In the genomic region with DNA sequence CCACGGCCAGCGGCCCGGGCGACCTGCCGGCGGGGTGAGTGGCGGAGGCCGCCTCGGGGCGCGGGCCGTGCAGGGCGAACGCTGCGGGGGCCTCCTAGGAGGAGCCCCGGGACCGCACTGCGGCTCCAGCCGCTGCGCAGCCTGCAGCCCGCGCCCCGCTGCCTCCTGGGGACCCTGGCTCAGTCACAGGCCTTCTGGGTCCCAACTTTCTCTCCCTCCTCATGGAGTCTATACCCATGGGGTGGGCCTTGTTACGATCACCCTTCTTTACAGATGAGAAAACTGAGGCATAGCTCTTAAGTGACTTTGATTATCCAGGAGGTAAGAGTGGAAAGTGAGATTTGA, we compare ENCODE assay signal across 8 mouse cellular contexts. TPM values are rescaled to one million over a fixed set of nuclear protein-coding genes. Genes with fewer than 3 reads are reported as not detected.
DNase-seq lines count a peak whose midpoint lies in the region; ATAC-seq and TF ChIP-seq lines count a peak whose summit lies in the region.

No protein-coding gene starts in this region.

- no peak for DNase-seq in lung, adult 2 months
- DNase-seq in lung, postnatal 25 days (ENCODE audit: low spot score), result no peak
- DNase-seq in embryonic facial prominence, embryonic 14.5 days (ENCODE audit: low spot score), result no peak
- DNase-seq in intestine, embryonic 14.5 days (ENCODE audit: low spot score), result no peak
- DNase-seq in spleen, adult 12 weeks (ENCODE audit: low spot score), result no peak
- no peak for DNase-seq in cerebellum, postnatal 25 days

- H3K27ac ChIP-seq in embryonic facial prominence, embryonic 14.5 days (replicated peaks; ENCODE audit: low read depth, low read length), result no peak overlapping the region
- H3K27ac ChIP-seq in intestine, embryonic 14.5 days (ENCODE audit: low read depth), result peak overlapping the region; percentile 80
- no peak overlapping the region for H3K27ac ChIP-seq in neural tube, embryonic 12.5 days

- TF ChIP-seq POLR2A in lung, adult 2 months (IDR thresholded peaks at IDR 0.05; ENCODE audit: borderline replicate concordance, extremely low read depth, low read depth, low read length), result no peak

- H3K4me1 ChIP-seq in lung, adult 2 months (ENCODE audit: control insufficient read depth, insufficient read depth, low read length), result peaks cover 9% of the 10 kb centered on the region
- H3K4me1 ChIP-seq in embryonic facial prominence, embryonic 14.5 days (ENCODE audit: control insufficient read depth, insufficient read depth, low read length), result peaks cover 6% of the 10 kb centered on the region; the same call in 1 of the 2 replicates
- peaks cover 11% of the 10 kb centered on the region for H3K4me1 ChIP-seq in intestine, embryonic 14.5 days (replicated peaks; ENCODE audit: control insufficient read depth, insufficient read depth, low read length)
- H3K4me1 ChIP-seq in neural tube, embryonic 12.5 days, result peaks cover 19% of the 10 kb centered on the region

- no peaks in the 10 kb centered on the region for H3K27me3 ChIP-seq in embryonic facial prominence, embryonic 14.5 days (replicated peaks; ENCODE audit: control insufficient read depth, insufficient read depth, low read length)
- no peaks in the 10 kb centered on the region for H3K27me3 ChIP-seq in intestine, embryonic 14.5 days (replicated peaks; ENCODE audit: control insufficient read depth, insufficient read depth, low read length)
- H3K27me3 ChIP-seq in neural tube, embryonic 12.5 days (replicated peaks), result peaks cover 15% of the 10 kb centered on the region; the same call in 1 of the 2 replicates

- WGBS in lung, adult 2 months, result 5% methylated on average over 22 of the region's 24 CpGs
- 38% methylated on average over 1 of the region's 24 CpGs for WGBS in embryonic facial prominence, embryonic 14.5 days
- 8% methylated on average over 15 of the region's 24 CpGs for WGBS in intestine, embryonic 14.5 days
- WGBS in neural tube, embryonic 12.5 days, result 2% methylated on average over 24 of the region's 24 CpGs

- H3K4me2 ChIP-seq in embryonic facial prominence, embryonic 14.5 days (ENCODE audit: low read depth, low read length), result peak overlapping the region; percentile 94
- peak overlapping the region; percentile 98 for H3K4me2 ChIP-seq in intestine, embryonic 14.5 days (ENCODE audit: low read length)
- H3K4me2 ChIP-seq in neural tube, embryonic 12.5 days (replicated peaks), result peak overlapping the region; percentile 98

- peak overlapping the region; percentile 72 for H3K9ac ChIP-seq in embryonic facial prominence, embryonic 14.5 days (ENCODE audit: low read depth, low read length)
- H3K9ac ChIP-seq in intestine, embryonic 14.5 days (ENCODE audit: low read length), result peak overlapping the region; percentile 56
- H3K9ac ChIP-seq in neural tube, embryonic 12.5 days, result peak overlapping the region; percentile 75

- TF ChIP-seq CTCF in lung, adult 2 months (IDR thresholded peaks at IDR 0.05; ENCODE audit: insufficient read depth, low read length), result no peak

- H3K9me3 ChIP-seq in embryonic facial prominence, embryonic 14.5 days (ENCODE audit: control insufficient read depth, low read length), result no peaks in the 10 kb centered on the region
- no peaks in the 10 kb centered on the region for H3K9me3 ChIP-seq in intestine, embryonic 14.5 days (ENCODE audit: control insufficient read depth, low read length)
- H3K9me3 ChIP-seq in neural tube, embryonic 12.5 days, result no peaks in the 10 kb centered on the region

- ATAC-seq in embryonic facial prominence, embryonic 14.5 days (ENCODE audit: low read depth), result peak; percentile 9; the same call in 1 of the 2 replicates
- no peak; the same call in 1 of the 2 replicates for ATAC-seq in intestine, embryonic 14.5 days (replicated peaks; ENCODE audit: low FRiP score, low TSS enrichment, low read depth)
- peak; percentile 22; the same call in 1 of the 2 replicates for ATAC-seq in neural tube, embryonic 12.5 days (ENCODE audit: low FRiP score, low read depth)
- no peak for ATAC-seq in cerebellum, adult (ENCODE audit: insufficient number of reproducible peaks, low FRiP score, low TSS enrichment)

- no peaks in the 10 kb centered on the region for H3K36me3 ChIP-seq in embryonic facial prominence, embryonic 14.5 days (ENCODE audit: control insufficient read depth, insufficient read depth, low read length)
- no peaks in the 10 kb centered on the region for H3K36me3 ChIP-seq in intestine, embryonic 14.5 days (ENCODE audit: control insufficient read depth, insufficient read depth, low read length)
- H3K36me3 ChIP-seq in neural tube, embryonic 12.5 days, result no peaks in the 10 kb centered on the region

- H3K4me3 ChIP-seq in lung, adult 2 months (replicated peaks; ENCODE audit: extremely low read depth, low read depth, low read length), result peak overlapping the region; percentile 26
- H3K4me3 ChIP-seq in embryonic facial prominence, embryonic 14.5 days (ENCODE audit: low read depth, low read length), result peak overlapping the region; percentile 66
- peak overlapping the region; percentile 52 for H3K4me3 ChIP-seq in intestine, embryonic 14.5 days (ENCODE audit: low read depth, low read length)
- peak overlapping the region; percentile 65 for H3K4me3 ChIP-seq in neural tube, embryonic 12.5 days

RNA-seq across cellular contexts. Expression of gene Ttc39a, which starts 0.7 kb away (rescaled TPM):
- polyA plus RNA-seq in lung, adult 2 months (2012; rRNA removed), result 14.8 and 16.4 TPM in 2 replicates
- polyA plus RNA-seq in embryonic facial prominence, embryonic 14.5 days (2014; fragmentation: Nextera tagmentation; extraction: Ambion mirVana), result 4.0 and 4.2 TPM in 2 replicates
- 11.9 and 14.7 TPM in 2 replicates for polyA plus RNA-seq in intestine, embryonic 14.5 days (2014; fragmentation: Nextera tagmentation; extraction: Ambion mirVana)
- 1.2 and 1.3 TPM in 2 replicates for polyA plus RNA-seq in neural tube, embryonic 12.5 days (2016; fragmentation: Nextera tagmentation; extraction: Ambion mirVana)

Comparison
In these comparisons a context has a peak if more than half of its experiments do, and no peak if none do; other contexts are left out.
1. ATAC-seq: peak in embryonic facial prominence, embryonic 14.5 days (single experiment) and neural tube, embryonic 12.5 days (single experiment); none in intestine, embryonic 14.5 days (single experiment) and cerebellum, adult (single experiment).
2. Peak in every context shown above with its lines, with median percentiles within 50 percentile points of each other: H3K4me3 ChIP-seq, H3K4me2 ChIP-seq and H3K9ac ChIP-seq.